Mouse (Mus musculus) lung, adult 2 months (tissue): ENCODE measurements around the gene Acsl3.

Experiments used
- CTCF ChIP-seq: fragments of 200-500 bp; IDR thresholded peaks from 2 replicates; pipeline ENCODE4 v1.5.1; 2011; ENCODE audit warnings: mild to moderate bottlenecking, low read length, control low read depth; ENCODE audit not compliant: insufficient read depth
- POLR2A ChIP-seq: fragments of 200-500 bp; IDR thresholded peaks from 2 replicates; pipeline ENCODE4 v1.6.1; 2011; ENCODE audit warnings: low read depth, mild to moderate bottlenecking, control low read depth, low read length, borderline replicate concordance; ENCODE audit errors: extremely low read depth

DNA sequence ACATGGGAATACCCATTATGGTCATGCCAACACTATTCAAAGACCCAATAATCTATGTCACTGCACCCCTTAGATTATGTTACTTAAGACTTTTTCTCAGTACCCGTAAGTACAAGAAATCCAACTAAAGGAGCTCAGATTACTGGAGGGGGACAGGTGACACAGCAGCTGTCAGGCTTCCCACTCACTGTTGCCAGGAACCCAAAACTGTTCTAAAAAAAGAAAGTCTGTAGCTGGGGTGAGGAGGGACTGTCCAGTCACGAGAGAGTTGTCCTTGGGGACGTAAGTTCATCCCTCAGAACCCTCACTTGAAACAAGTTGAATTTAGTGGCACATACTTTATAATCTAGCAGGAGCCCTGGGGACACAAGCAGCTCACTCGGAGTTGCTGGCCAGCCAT lies 46.6 kb upstream of the Acsl3 start:
- TF ChIP-seq CTCF (no peak), POLR2A (no peak)
